Mouse (Mus musculus) retina, postnatal 7 days (tissue): ENCODE data around the gene Iqschfp.

Experiments
- DNase-seq: peaks from one replicate; pipeline ENCODE4 v3.0.0-alpha.2; 2012; ENCODE audit warnings: low read depth, low spot score

Iqschfp gene

GRCm38 (mm10) chr3:68596938-68597337, 704.9 kb downstream of the Iqschfp start:
- DNase-seq: no peak

GRCm38 (mm10) chr3:68602891-68603290, 710.9 kb downstream of the Iqschfp start:
- DNase-seq: no peak

- no peak for DNase-seq
These were observed 712.4 kb downstream of the Iqschfp start for GRCm38 (mm10) chr3:68604467-68604866.

- DNase-seq: no peak
These were observed 712.9 kb downstream of the Iqschfp start for GRCm38 (mm10) chr3:68604962-68605361.

- no peak for DNase-seq
These were observed 714.0 kb downstream of the Iqschfp start for GRCm38 (mm10) chr3:68605942-68606603.

- no peak for DNase-seq
These were observed 714.7 kb downstream of the Iqschfp start for GRCm38 (mm10) chr3:68606730-68607129.

GRCm38 (mm10) chr3:68607336-68607735, 715.3 kb downstream of the Iqschfp start:
- DNase-seq: no peak

GRCm38 (mm10) chr3:68608848-68609497, 716.9 kb downstream of the Iqschfp start:
- no peak for DNase-seq

GRCm38 (mm10) chr3:68610011-68610410, 718.0 kb downstream of the Iqschfp start:
- DNase-seq: no peak

- DNase-seq: no peak
These were observed 718.7 kb downstream of the Iqschfp start for GRCm38 (mm10) chr3:68610598-68611261.

GRCm38 (mm10) chr3:68615042-68615810, 723.2 kb downstream of the Iqschfp start:
- DNase-seq: peak; percentile 37

- no peak for DNase-seq
These were observed 724.3 kb downstream of the Iqschfp start for GRCm38 (mm10) chr3:68616363-68616762.

GRCm38 (mm10) chr3:68617708-68618107, 725.7 kb downstream of the Iqschfp start:
- no peak for DNase-seq

- no peak for DNase-seq
These were observed 727.1 kb downstream of the Iqschfp start for GRCm38 (mm10) chr3:68619097-68619496.

GRCm38 (mm10) chr3:68621971-68622370, 729.9 kb downstream of the Iqschfp start:
- no peak for DNase-seq

GRCm38 (mm10) chr3:68623036-68623435, 731.0 kb downstream of the Iqschfp start:
- DNase-seq: no peak

- no peak for DNase-seq
These were observed 732.4 kb downstream of the Iqschfp start for GRCm38 (mm10) chr3:68624471-68624870.

GRCm38 (mm10) chr3:68630261-68630660, 738.2 kb downstream of the Iqschfp start:
- no peak for DNase-seq

- no peak for DNase-seq
These were observed 738.8 kb downstream of the Iqschfp start for GRCm38 (mm10) chr3:68630821-68631220.

GRCm38 (mm10) chr3:68632714-68633113, 740.7 kb downstream of the Iqschfp start:
- no peak for DNase-seq

GRCm38 (mm10) chr3:68633577-68633976, 741.5 kb downstream of the Iqschfp start:
- DNase-seq: no peak

GRCm38 (mm10) chr3:68637960-68638359, 745.9 kb downstream of the Iqschfp start:
- no peak for DNase-seq
